Mouse (Mus musculus): ENCODE data around the gene Olfr341. TPM values are rescaled to one million over a fixed set of nuclear protein-coding genes. Genes with fewer than 3 reads are reported as not detected.
A peak's percentile ranks its signal among the peaks of the same experiment; 100 is the strongest.

Olfr341 gene
- polyA plus RNA-seq (2015; fragmentation: Nextera tagmentation; extraction: Ambion mirVana), result not detected in 2 replicates

GRCm38 (mm10) chr2:36482368-36482767, at the start of gene Olfr341:
TSS of gene Olfr341 (minus strand) at chr2:36482468.
- no peak for ATAC-seq (ENCODE audit: low read depth)
- Histone ChIP-seq H3K9ac (ENCODE audit: low read length) (no peak within 1 kb of the TSS), H3K4me2 (ENCODE audit: low read depth, low read length) (no peak within 1 kb of the TSS), H3K4me1 (replicated peaks; ENCODE audit: control insufficient read depth, insufficient read depth, low read length) (no peaks in the 10 kb centered on the region), H3K27ac (ENCODE audit: low read length) (no peak within 1 kb of the TSS), H3K27me3 (ENCODE audit: control insufficient read depth, insufficient read depth, low read depth, low read length) (no peaks in the 10 kb centered on the region), H3K4me3 (ENCODE audit: low read length) (no peak within 1 kb of the TSS), H3K36me3 (ENCODE audit: control insufficient read depth, insufficient read depth, low read length) (no peaks in the 10 kb centered on the region), H3K9me3 (ENCODE audit: control insufficient read depth, low read length) (no peaks in the 10 kb centered on the region)

- H3K27me3 ChIP-seq (ENCODE audit: control insufficient read depth, insufficient read depth, low read depth, low read length), result no peaks in the 10 kb centered on the region
- ATAC-seq (ENCODE audit: low read depth), result no peak
- no peaks in the 10 kb centered on the region for H3K36me3 ChIP-seq (ENCODE audit: control insufficient read depth, insufficient read depth, low read length)
- H3K4me1 ChIP-seq (replicated peaks; ENCODE audit: control insufficient read depth, insufficient read depth, low read length), result no peaks in the 10 kb centered on the region
- no peak within 1 kb of the TSS for H3K4me3 ChIP-seq (ENCODE audit: low read length)
- H3K27ac ChIP-seq (ENCODE audit: low read length), result no peak within 1 kb of the TSS
- H3K9ac ChIP-seq (ENCODE audit: low read length), result no peak within 1 kb of the TSS
- WGBS, result 57% methylated on average over 3 of the region's 3 CpGs
- no peaks in the 10 kb centered on the region for H3K9me3 ChIP-seq (ENCODE audit: control insufficient read depth, low read length)
- H3K4me2 ChIP-seq (ENCODE audit: low read depth, low read length), result no peak within 1 kb of the TSS
Observed at GRCm38 (mm10) chr2:36524698-36525097, 42.4 kb upstream of the Olfr341 start, which contains the start of gene Olfr342. TSS of gene Olfr342 (plus strand) at chr2:36524998.

- Histone ChIP-seq H3K4me3 (ENCODE audit: low read length) (no peak overlapping the region), H3K9ac (ENCODE audit: low read length) (no peak overlapping the region), H3K36me3 (ENCODE audit: control insufficient read depth, insufficient read depth, low read length) (no peaks in the 10 kb centered on the region), H3K4me2 (ENCODE audit: low read depth, low read length) (no peak overlapping the region), H3K27ac (ENCODE audit: low read length) (no peak overlapping the region), H3K9me3 (ENCODE audit: control insufficient read depth, low read length) (no peaks in the 10 kb centered on the region), H3K4me1 (replicated peaks; ENCODE audit: control insufficient read depth, insufficient read depth, low read length) (no peaks in the 10 kb centered on the region), H3K27me3 (ENCODE audit: control insufficient read depth, insufficient read depth, low read depth, low read length) (no peaks in the 10 kb centered on the region)
- ATAC-seq (ENCODE audit: low read depth), result peak; percentile 51
Observed at GRCm38 (mm10) chr2:36473634-36474033, 8.6 kb downstream of the Olfr341 start.

- no peaks in the 10 kb centered on the region; the same call in 1 of the 2 replicates for H3K9me3 ChIP-seq (ENCODE audit: control insufficient read depth, low read length)
- H3K4me1 ChIP-seq (replicated peaks; ENCODE audit: control insufficient read depth, insufficient read depth, low read length), result no peaks in the 10 kb centered on the region
- H3K27ac ChIP-seq (ENCODE audit: low read length), result no peak within 1 kb of the TSS
- no peaks in the 10 kb centered on the region for H3K27me3 ChIP-seq (ENCODE audit: control insufficient read depth, insufficient read depth, low read depth, low read length)
- no peaks in the 10 kb centered on the region for H3K36me3 ChIP-seq (ENCODE audit: control insufficient read depth, insufficient read depth, low read length)
- no peak within 1 kb of the TSS for H3K9ac ChIP-seq (ENCODE audit: low read length)
- H3K4me2 ChIP-seq (ENCODE audit: low read depth, low read length), result no peak within 1 kb of the TSS
- no peak within 1 kb of the TSS for H3K4me3 ChIP-seq (ENCODE audit: low read length)
- WGBS, result 68% methylated on average over 1 of the region's 1 CpGs
- ATAC-seq (ENCODE audit: low read depth), result no peak
Observed at GRCm38 (mm10) chr2:36452287-36452686, 30.0 kb downstream of the Olfr341 start, which contains the start of gene Olfr340. TSS of gene Olfr340 (plus strand) at chr2:36452587.

Other genes with a start within 250 kb of the Olfr341 start
- 0.04 TPM in 1 of 2 replicates, not detected in the other for gene Olfr338, start 108.9 kb downstream of the Olfr341 start, polyA plus RNA-seq (2015; fragmentation: Nextera tagmentation; extraction: Ambion mirVana)
- not detected in 2 replicates for gene Olfr339, start 63.5 kb downstream of the Olfr341 start, polyA plus RNA-seq (2015; fragmentation: Nextera tagmentation; extraction: Ambion mirVana)
- gene Olfr340, start 29.9 kb downstream of the Olfr341 start, polyA plus RNA-seq (2015; fragmentation: Nextera tagmentation; extraction: Ambion mirVana), result not detected in 2 replicates
- gene Olfr342, start 42.5 kb upstream of the Olfr341 start, polyA plus RNA-seq (2015; fragmentation: Nextera tagmentation; extraction: Ambion mirVana), result not detected in 2 replicates
- not detected in 2 replicates for gene Olfr344, start 84.2 kb upstream of the Olfr341 start, polyA plus RNA-seq (2015; fragmentation: Nextera tagmentation; extraction: Ambion mirVana)
- not detected in 2 replicates for gene Olfr345, start 157.6 kb upstream of the Olfr341 start, polyA plus RNA-seq (2015; fragmentation: Nextera tagmentation; extraction: Ambion mirVana)
- gene Olfr346, start 203.3 kb upstream of the Olfr341 start, polyA plus RNA-seq (2015; fragmentation: Nextera tagmentation; extraction: Ambion mirVana), result not detected in 2 replicates
- gene Olfr347, start 249.4 kb upstream of the Olfr341 start, polyA plus RNA-seq (2015; fragmentation: Nextera tagmentation; extraction: Ambion mirVana), result not detected in 2 replicates